Mouse (Mus musculus) T-cell, adult 2 months (primary cell): Measurements from ENCODE around the gene Nat8f2.
"Not testable (repeated sequence)": the region's sequence is repeated elsewhere in the genome, so short reads cannot be mapped to it uniquely, and the experiment has no call there.

Source experiments
- DNase-seq: peaks from one replicate; pipeline ENCODE4 v3.0.0; 2022; ENCODE audit warnings: low spot score

Nat8f2 gene

DNA sequence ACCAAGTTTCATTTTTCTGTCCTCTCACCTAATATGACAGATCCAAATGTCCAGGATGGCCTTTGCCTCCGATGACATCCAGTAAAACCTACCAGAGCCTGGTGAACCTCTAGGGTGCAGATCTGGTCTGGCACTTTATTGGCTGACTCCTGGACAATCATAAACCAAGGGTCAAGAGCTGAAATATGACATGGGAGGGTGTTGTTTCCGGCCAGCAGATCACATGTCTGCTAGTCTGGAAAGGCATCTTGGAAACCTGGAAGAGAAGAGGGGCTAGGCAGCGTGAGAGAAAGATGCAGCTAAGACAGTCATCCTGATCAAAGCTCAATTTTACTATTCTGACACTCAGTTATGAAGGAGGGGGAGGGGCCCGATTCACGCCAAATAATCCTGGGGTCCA lies at the start of gene Nat8f2:
Gene Nat8f2, minus strand, starts transcription at position 153 of the 400 bp plus-strand sequence.
- DNase-seq = not testable (repeated sequence)

DNA sequence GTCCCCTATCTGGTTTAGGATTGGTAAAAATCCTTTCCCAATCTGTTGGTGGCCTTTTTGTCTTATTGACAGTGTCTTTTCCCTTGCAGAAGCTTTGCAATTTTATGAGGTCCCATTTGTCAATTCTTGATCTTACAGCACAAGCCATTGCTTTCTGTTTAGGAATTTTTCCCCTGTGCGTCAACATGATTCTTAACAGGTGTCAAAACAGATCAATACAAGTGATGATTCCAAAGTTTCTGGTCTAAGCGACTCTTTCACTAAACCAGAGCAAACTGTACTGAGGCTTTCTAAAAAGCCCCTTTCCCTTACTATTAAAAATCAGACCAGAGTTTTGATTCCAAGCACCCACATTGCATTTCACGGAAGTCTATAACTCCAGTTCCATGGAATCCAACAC lies 49.4 kb upstream of the Nat8f2 start:
- not testable (repeated sequence) for DNase-seq

DNA sequence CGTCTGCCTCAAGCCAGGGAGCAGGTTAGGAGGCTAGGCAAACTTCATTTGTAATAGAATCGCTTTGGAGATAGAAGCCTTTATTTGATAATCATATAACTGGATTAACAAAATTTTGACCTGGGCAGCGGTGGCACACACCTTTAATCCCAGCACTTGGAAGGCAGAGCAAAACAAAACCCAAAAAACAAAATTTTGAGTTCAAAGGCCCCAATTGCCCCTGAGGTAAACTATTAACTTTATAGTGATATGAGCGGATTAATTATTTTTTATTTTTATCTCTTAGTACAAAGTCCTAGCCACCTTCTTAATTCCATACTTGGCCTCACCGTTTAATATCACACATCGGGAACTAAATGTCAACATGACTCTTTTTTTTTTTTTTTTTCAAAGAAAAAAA lies 47.6 kb upstream of the Nat8f2 start:
- no peak for DNase-seq

DNA sequence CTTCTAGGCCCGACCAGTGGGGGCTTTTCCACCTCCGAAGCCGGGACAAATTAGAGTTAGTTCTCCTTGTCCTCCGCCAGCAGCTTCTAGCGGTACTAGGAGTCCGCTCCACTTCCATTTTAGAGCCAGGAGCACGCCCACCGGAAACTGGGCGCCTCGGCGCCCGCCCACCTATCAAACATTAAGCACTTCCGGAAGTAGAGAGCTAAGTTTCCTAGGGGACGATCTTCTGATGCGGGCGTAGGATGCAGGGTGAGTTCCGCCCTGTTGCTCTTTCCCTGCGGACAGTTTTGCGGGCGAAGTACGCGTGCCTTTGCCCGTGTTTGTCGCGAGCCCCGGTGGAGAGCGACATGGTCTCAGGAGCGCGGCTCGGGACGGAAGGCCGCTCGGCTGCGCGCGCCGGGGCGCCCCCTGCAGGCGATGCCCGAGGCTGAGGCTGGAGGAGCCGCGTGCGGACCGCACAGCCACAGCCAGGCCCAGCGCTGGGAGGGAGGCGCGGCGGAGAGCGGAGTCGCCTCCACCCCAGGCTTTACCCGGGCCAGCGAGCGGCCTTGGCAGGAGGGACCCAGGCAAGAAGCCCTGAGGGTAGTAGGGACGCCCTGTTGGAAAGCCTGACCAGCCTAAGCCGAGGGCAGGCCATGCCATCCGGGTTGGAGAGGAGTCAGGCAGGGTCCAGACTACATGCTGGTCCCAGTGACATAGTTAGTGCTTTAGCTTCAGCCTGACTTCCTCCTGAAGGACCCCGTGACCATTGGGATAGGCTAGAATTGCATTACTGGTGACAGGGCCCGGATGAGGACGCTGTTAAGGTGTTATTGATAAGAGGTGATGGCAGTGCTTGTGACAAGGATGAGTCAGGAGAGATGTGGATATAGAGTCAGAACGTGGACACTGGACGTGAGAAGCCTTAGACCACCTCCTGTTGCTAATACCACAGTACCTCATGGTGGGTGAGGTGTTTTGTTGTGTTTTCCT lies 46.9 kb upstream of the Nat8f2 start, which contains the start of gene Nat8f1:
Gene Nat8f1, minus strand, starts transcription at position 149 of the 975 bp plus-strand sequence.
- peak; percentile 89 for DNase-seq

DNA sequence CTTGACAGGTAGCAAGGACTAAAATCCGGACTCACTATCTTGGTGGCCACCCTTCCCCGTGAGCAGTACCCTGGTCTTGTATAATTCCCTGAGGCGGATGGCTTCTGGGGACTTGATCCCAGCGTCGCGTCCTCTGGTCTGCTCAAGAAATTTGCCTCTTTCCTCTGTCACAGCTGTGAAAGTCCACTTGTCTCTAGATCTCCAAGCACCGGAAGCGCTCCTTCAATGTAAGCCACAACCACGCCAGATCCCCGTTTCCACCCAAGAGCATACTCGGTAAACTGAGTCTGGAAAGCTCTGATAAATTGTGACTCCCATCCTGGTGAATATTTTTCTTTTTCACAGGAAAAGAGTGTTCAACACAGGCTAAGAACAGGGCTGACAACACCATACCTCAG lies 46.2 kb upstream of the Nat8f2 start:
- no peak for DNase-seq

DNA sequence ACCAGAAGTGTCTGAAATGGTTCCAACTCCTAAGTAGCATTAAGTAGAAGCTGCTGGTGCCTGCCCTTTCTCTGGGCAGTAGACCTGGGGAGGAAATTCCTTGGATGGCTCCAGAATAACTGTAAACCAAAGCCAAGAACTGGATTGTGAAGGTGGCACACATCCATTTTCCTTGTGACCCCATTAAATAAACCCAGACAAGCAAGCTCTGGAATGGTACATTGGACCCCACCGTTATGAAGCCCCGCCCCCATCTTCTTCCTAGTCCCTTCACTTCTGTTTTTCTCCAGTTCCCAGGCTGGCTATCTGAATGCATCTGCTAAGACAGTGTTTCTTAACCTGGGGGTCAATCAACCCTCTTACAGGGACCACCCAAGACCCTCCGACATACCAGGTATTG lies 42.6 kb upstream of the Nat8f2 start, which contains the start of gene Tprkb:
Gene Tprkb, plus strand, starts transcription at position 279 of the 400 bp plus-strand sequence.
- no peak for DNase-seq

DNA sequence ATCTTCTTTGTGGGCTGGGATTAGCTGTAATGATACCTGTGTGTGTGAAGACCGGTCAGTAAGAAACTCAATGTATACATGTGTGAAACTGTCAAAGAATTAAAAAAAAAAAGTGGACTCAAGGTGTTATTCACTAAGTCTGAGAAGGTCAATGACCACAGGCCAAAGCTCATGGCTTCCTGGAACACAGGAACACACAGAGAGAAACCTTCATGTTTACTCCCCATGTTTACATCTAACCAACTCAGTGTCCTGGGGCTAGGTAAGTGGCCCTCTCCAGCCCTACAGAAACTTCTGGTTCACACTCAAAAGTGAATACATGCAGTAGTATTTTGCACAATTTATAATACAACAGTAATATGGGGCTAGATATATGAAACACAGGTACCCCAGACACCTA lies 40.7 kb upstream of the Nat8f2 start:
- no peak for DNase-seq

DNA sequence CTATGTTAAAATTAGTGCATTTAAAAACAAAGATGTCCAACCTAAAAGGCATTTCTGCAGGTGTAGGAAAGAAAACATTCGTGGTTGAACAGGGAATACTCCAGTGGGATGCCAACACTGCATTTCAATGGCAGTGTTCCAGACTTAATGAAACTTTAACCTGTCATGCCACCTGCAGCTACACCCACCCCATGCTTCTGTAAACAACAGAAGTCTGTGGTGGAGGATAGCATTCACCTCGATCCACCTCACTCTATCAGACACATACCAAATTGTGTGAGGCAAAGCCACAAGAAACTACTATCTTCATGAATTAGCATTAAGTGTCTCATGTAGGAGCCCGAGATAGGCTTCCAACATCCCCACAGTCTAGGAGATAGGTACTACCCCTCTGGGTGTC lies 39.4 kb upstream of the Nat8f2 start:
- no peak for DNase-seq

DNA sequence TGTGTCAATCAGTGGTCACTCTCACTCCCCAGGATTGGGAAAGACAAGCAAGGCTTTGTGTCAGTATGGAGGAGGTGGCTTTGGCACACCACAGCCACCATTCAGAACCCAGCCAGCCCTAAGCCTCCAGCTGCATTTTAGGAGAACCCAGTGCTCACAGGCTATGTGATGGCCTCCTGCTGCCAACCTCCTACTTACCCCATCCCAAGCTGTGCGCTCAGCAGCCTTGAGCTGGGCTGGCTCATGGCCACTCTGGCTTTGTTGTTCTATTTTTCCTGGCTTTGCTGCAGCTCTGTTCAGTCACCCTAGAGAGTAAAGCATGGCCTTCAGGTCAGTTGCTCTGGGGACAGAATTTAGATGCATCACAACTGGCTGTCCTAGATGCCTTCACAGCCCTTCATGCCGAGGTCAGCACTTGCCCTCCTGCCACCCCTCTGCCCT lies 38.0 kb upstream of the Nat8f2 start:
- not testable (repeated sequence) for DNase-seq

DNA sequence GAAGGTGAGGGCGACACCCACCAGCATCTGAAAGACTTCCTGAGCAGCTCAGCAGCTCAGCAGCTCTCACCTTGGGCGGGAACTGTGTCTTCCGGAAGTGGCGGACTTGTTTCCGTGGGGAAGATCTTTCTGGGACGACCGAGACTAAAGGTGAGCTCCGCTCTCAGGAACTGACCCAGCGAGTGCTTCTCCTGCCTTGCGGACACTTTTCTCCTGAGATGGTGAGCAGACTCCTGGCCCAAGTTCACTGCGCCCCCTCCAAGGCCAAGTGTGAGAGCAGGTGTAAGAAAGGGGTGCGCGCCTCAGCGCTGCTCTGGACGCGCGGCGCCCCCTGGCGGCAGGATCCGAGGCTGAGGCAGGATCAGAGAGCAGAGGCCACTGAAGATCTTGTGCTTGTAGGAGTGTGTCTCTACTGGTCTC lies 35.7 kb upstream of the Nat8f2 start, which contains the start of gene Nat8f4:
Gene Nat8f4, minus strand, starts transcription at position 243 of the 420 bp plus-strand sequence.
- peak; percentile 83 for DNase-seq

DNA sequence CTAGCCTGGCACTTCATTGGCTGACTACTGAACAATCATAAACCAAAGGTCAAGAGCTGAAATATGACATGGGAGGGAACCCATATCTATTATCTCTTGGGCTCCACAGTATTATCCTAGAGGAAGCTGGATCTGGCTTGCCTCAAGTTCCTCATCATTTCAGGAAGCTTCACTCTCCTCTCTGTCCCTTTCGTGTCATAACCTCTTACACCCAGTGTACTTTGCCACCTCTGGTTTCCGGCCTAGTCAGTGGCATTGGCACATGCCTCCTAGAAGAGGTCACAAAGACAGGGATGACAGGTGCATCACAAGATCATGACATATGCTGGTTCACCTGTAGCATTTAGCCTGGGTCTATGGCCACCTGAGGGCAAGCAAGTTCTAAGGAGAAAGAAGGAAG lies 33.3 kb upstream of the Nat8f2 start:
- DNase-seq = no peak

DNA sequence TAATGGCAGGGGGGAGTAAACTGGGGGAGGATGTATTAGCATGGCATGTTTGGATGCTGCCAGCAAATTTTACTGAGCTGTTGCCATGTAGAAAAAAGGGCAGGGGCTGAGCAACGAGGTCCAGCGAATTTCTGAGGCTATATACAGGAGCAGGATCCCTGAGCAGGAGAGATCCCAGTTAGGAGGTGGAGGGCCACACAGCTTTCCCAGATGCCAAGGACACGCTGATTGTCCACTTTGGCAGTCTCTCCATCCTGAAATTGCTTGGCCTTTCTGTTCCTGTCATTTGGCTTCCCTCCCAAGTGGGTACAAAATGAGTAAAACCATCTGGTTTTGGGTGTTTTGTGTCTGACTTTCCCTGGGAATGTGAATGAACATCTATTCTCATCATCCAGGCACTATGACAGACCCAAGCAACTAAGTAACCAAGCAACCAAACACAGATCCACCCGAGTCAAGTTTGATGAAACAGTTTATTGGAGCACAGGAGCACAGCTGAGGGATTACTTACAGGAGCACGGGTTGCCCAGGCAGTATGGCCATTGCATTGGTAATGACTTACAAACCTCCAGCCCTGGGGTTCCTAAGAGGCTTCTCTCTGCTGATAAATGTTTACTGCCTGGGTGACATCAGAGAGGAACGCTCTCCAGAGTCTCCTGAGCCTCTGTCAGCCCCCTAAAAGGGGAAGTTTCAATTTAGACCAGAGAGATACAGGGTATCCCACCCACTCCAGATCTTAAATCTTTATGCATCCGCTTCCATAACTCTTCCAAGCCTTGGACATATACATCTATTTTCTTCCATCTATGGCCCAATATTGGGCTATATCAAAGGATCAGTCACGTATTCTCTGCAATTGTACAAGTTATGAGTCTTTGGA lies 29.9 kb upstream of the Nat8f2 start:
- not testable (repeated sequence) for DNase-seq

DNA sequence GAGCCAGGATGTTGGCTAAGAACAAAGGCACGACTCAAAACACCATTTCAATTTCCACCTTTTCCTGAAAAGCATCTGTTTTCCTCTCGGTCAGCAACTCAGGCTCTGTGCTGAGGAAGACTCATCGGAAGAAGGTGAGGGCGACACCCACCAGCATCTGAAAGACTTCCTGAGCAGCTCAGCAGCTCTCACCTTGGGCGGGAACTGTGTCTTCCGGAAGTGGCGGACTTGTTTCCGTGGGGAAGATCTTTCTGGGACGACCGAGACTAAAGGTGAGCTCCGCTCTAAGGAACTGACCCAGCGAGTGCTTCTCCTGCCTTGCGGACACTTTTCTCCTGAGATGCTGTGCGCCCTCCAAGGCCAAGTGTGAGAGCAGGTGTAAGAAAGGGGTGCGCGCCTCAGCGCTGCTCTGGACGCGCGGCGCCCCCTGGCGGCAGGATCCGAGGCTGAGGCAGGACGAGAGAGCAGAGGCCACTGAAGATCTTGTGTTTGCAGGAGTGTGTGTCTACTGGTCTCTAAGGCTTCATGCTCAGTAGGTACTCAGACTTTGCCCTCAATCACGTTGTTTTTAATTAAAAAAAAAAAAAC lies 26.2 kb upstream of the Nat8f2 start:
- not testable (repeated sequence) for DNase-seq

DNA sequence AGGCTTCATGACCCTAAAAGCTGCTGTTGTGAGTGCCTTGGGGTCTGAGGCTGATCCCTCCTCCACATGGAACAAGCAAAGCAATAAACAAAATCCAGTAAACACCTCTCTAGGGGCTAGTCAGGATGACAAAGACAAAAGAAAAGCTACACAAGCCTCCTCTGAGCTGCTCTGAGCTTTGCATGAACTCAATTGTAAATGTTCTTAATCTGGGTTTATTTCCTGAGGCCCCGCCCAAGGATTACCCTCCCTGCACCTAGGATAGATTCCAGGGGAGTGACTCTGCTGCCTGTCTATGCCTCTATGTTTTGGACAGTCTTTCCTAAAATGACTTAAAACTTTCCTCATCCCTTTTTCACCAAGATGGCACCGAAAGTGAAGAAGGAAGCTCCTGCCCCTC lies 20.0 kb upstream of the Nat8f2 start:
- DNase-seq = no peak

DNA sequence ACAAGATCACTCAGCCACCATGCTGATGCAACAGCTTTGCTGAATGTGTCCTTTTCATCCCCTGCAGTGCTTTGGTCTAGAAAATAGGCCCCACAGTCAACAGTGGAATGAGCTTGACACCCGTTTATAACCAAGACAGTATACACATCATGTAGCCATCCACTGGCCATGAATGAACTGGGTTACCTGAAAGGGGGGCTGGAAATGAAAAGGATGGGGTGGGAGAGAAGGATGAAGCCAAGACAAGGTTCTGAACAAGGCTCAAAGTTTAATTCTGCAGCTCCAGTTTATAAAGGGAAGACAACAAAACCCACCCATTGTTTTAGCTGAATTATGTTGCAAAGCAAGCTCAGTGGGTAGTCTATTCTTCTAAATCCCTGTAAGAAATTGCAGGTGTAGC lies 15.4 kb upstream of the Nat8f2 start:
- no peak for DNase-seq

DNA sequence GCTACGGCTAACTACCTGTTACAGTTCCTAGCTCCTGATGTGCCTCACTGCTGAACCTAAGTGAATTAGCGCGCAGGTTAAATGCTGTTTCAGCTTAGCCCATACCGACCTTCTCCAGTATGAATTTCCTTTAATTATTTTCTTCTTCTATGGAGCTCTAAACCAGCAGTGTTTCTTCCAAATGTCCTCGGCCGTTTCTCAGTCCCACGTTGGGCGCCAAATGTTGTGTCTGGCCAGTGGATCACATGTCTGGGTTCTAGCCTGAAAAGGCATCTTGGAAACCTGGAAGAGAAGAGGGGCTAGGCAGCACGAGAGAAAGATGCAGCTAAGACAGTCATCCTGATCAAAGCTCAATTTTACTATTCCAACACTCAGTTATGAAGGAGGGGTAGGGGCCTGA lies 14.3 kb upstream of the Nat8f2 start:
- not testable (repeated sequence) for DNase-seq

DNA sequence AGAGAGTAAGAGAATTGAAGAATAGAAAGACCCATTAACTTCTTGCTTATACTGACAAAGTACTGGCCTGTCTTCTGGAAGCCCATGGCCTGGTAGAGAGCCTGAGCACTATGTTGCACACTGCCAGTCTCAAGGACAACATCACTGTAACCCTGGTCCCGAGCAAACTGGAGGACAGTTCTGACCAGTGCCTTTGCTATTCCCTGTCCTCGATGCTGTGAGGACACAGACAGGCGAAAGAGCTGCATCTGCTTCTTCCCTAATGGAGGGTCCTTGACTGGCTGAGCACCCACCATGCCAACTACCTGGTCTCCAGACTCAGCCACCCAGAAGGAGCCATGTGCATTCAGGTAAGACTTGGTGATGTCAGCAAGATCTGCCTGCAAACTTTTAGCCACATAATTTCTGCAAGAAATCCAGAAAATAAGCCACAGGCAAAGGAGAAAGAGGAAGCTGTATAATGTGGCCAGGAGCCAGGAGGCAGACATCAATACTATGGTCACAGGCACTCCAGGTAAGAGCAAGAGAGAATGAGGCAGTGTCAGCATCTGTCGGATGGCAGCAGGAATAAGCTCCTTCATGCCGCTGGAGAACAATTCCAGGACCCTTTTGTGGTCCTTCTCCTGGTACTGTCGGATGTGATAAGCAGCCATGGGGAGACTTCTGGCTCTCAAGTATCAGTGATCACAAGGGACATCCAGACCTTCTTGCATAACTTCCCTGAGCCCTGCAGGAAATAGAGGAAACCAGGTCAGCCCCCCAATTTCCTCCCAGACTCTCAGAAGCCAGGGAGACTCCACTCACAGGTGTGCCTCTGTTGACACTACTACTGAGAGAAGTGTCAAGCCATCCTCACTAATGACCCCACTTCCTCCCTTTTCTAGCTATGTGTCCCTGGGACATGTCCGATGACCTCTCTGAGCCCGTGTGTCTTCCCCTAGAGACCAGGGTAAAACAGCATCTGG lies 950 bp downstream of the Nat8f2 start:
- DNase-seq = no peak

DNA sequence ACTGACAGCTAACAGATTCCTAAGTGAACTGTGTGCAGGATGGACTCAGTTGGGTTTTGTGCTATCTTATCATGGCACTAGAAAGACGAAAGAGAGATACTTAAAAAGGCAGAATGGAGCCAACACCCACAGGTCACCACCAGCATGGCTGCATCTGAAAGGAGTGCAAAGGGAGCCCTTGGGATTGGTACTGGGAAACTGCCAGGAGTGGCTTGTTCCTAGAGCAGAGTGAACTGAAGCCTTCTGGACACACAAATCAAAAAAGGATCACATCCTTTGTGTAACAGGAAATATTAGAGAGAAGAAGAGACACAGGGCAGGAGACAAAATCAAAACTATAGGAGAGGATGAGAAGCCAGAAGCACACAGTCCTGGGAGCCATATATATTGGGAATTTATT lies 2.0 kb downstream of the Nat8f2 start:
- not testable (repeated sequence) for DNase-seq

DNA sequence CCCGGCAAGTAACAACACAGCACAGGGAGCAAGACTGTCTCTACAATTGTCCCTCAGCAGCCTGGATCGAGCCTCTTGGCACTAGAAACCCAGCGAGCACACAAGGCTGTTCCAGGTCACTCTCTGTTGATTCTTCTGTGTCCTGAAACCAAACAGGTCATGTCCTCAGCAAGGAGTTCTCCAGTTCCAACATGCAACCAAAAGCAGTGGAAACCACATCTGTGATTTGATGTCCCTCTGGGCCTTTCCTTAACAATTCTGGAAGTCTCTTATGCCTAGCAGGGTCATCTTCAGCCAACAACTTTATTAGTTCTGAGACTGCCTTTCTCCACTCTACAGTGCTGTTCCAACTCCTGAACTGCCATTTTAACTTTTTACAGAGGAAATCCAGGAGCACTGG lies 2.8 kb downstream of the Nat8f2 start:
- DNase-seq = not testable (repeated sequence)

DNA sequence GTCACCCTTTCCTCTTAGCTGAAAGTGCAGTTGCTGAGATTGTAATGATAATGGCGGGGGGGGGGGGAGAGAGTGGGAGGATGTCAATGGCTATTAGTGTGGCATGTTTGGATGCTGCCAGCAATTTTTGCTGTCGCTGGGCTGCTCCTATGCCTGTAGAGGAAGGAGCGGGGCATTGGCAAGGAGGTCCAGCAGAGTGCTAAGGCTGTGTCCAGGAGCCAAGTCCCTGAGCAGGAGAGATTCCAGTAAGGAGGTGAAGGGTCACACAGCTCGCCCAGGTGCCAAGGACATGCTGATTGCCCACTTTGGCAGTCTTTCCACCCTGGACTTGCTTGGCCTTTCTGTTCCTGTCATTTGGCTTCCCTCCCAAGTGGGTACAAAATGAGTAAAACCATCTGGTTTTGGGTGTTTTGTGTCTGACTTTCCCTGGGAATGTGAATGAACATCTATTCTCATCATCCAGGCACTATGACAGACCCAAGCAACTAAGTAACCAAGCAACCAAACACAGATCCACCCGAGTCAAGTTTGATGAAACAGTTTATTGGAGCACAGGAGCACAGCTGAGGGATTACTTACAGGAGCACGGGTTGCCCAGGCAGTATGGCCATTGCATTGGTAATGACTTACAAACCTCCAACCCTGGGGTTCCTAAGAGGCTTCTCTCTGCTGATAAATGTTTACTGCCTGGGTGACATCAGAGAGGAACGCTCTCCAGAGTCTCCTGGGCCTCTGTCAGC lies 3.9 kb downstream of the Nat8f2 start:
- DNase-seq = not testable (repeated sequence)
